Mouse (Mus musculus): ENCODE measurements at regions not wholly inside any gene's neighbourhood (a gene's known extent, or its start where the extent isn't known, plus 50 kb on each side); places are given as distances from the start of the nearest gene placed in this dataset.
A peak's percentile ranks its signal among the peaks of the same experiment; 100 is the strongest.

DNA sequence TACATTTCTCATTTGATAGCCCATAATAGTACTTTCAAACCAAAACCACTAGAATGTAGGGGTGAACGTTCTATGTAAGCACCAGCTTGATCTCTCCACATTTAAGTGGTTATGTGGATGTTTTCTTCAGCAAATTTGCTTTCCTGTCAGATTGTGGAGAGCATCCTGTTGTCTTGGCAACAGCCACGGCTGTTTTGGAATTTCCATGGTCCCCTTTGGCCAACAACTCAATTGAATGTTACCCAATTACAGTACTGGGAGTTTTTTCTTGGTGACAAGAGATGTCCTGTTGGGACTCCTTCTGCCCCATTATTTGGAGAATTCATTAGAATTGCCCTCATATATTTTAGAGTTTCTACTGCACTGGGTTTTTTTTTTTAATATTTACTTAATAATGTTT lies 503.2 kb downstream of the Ndufa4 start:
- peak in 1 of 2 experiments; percentile 3 for DNase-seq

DNA sequence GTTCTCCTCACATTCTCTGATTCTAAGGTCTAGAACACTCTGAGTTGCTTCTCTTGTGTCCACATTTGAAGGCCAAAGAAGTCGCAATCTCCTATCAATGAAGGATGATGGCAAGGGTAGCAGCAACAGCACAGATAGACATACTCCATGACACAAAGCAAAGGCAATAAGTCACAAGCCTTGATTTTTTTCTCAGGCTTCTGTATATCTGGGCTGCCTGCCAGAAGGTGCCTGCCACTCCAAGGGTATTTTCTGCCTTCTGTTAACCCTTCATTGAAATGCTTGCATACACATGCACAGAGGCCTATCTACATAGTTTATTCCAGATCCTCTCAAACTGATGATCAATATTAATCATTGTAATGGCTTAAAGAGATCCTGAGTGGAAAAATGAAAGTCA lies 548.2 kb downstream of the Ndufa4 start:
- no peak for DNase-seq

DNA sequence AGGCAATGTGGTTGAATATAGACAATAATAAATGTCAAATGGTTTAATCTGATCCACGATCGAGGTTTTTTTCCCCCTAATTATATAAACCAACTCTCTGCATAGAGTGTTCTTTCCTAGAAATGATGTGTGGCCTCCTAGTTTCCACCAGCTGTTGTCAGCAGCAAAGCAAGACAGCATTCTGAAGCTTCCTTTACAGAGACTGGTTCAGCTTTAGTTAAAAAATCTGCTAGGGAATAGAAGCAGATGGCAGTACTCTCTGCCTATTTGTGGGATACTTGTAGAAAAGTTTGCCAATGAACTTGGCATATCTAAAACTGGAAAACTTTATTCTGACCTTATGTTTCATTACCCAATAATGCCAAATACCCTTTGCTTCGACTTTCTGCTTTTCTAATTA lies 553.7 kb downstream of the Ndufa4 start:
- DNase-seq = no peak

DNA sequence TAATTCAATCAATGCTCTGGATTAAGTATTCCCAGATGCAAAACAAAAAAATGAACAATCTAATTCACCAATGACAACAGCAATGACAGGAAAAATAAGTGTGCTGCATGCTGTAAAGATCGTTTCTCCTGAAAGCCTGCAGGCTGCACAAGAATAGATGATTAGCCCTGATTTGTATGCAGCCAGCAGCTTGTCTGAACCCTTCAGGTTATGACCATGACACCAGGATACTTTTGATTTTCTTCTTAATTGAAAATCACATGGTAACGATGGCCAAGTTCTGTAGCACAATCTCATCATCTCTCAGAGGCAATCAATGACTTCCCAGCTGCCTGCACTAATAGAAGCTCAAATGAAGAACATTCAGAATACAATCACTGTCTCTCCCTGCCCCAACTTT lies 573.2 kb downstream of the Ndufa4 start:
- no peak for DNase-seq

DNA sequence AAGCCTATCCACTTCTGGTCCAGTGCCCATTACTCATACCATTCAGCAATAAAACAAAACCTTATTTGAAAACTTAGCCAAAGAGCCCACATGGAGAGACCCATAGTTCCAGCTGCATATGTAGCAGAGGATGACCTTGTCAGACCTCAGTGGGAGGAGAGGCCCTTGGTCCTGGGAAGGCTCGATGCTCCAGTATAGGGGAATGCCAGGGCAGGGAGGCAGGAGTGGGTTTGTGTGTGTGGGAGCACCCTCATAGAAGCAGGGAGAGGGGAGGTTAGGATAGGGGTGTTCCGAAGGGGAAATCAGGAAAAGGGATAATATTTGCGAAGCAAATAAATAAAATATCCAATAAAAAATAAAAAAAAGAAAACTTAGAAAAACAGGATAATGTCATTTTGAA lies 593.6 kb downstream of the Ndufa4 start:
- no peak for DNase-seq

DNA sequence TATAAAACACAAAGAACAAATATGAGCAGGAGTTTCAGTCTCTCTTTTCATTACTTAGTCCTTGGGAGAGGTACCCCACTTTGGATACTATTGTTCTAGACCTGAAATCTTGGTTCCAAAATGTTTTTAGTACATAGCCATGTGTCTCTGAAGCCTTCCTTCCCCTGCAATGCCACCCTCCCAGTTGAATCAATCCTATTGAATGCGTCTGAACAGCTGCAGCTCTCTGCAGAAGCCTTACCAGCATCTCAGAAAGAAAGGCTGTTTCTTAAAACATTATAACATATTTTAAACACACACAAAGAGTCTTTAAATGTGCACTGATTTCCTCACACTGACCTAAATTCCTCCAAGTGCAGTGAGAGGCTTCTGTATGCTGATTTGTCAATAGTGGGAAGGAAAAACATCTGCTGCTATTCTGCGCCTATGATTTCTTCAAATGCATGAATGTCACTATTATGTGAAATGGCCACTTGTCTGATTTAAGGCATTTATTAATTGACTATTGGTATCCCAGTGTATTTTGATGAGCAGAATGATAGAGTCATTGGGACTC lies 601.2 kb downstream of the Ndufa4 start:
- DNase-seq = no peak

DNA sequence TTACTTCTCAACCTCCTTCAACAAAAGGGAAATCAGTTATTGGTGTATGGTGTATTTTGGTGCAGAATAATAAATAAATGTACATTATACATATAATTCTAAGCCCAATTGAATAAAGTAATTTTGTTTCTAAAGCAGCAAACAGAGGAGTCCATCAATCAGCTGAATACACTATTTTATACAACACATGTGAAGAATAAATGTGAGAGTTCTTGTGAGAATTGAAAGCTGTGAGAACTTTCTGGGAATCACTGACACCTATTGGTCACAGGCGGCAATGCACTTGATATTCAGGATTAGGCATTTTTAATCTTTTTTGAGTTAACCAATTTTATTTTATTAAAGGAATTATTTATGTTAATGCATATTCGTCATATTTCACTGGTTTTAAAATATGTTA lies 623.3 kb downstream of the Ndufa4 start:
- peak; percentile 21 to 29 for DNase-seq

DNA sequence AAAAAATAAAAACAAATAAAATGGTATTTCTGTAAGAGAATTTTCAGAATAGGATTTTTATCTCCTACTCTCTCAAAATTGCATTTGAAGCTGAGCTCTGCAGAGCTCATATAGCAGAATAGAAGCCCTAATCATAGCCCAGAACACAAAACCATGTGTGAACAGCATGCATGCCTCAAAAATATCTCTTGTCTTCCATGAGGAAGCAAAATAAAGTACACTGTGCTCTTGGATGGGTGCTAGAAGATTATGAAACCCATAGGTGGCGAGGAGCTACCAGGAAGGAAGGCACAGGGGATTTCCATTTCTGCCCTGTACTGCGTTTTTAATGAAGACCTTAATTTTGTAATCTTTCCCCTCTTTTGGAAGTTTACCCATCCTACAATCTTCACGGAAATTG lies 632.1 kb downstream of the Ndufa4 start:
- DNase-seq = no peak
